Mouse (Mus musculus): ENCODE data around the gene Eif2s3y. TPM values are rescaled to one million over a fixed set of nuclear protein-coding genes. Genes with fewer than 3 reads are reported as not detected.

Eif2s3y gene
- polyA plus RNA-seq (2015; fragmentation: Nextera tagmentation; extraction: Ambion mirVana): not detected in 2 replicates

DNA sequence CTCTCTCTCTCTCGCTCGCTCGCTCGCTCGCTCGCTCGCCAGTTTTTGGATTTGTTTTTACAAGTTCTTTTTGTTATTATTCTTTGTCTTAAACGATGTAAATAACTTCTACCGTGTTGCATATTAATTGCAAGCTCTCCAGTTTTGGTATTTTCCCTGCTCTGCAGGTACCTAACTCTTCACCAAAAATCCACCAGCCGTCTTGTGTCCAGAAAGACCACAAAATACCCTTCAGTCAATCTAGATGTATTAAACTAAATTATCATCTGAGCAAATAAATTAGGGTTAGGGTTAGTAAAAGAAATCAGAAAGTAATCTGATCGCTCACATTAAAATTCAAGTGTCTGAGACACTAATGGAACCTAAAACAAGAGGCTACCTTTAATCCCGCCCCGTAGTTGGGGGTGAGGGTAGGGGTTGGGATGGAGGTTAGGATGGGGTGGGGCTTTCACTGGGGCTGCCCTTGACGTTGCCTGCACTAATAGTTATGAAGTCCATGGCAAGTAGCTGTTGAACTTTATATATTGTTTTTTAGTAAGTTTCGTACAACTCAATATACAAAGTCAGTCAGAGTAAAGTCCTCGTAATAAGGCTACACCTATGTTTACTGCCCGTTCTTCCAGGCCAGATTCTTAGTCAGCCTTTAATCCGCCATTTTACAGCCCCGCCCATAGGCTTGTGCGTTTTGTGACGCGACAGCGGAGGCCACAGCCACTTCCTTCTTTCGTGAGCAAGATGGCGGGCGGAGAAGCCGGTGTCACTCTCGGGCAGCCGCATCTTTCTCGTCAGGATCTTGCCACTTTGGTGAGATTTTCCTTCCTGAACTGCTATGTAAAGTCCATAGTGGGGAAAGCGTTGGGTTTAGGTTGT is at the start of gene Eif2s3y:
TSS of gene Eif2s3y (plus strand) at position 662 of the 870 bp plus-strand sequence.
- DNase-seq (ENCODE audit: low spot score): peak; percentile 65

Small RNA genes within 50 kb of the gene (microRNA-seq; reads per million reads assigned to microRNA genes)
- gene Gm47281 (ENCODE audit: borderline number of aligned reads): not detected

Other genes with a start within 250 kb of the Eif2s3y start
- not detected in 2 replicates for gene Zfy1, start 213.1 kb upstream of the Eif2s3y start, polyA plus RNA-seq (2015; fragmentation: Nextera tagmentation; extraction: Ambion mirVana)
- not detected in 2 replicates for gene Uba1y, start 191.9 kb upstream of the Eif2s3y start, polyA plus RNA-seq (2015; fragmentation: Nextera tagmentation; extraction: Ambion mirVana)
- gene Kdm5d, start 112.8 kb upstream of the Eif2s3y start, polyA plus RNA-seq (2015; fragmentation: Nextera tagmentation; extraction: Ambion mirVana): not detected in 2 replicates
- not detected in 2 replicates for gene Uty, start 235.2 kb downstream of the Eif2s3y start, polyA plus RNA-seq (2015; fragmentation: Nextera tagmentation; extraction: Ambion mirVana)

Data from thymus, postnatal 0 days (tissue).